Mouse (Mus musculus) MEL (cell line): ENCODE data around the gene Tjp3. TPM values are rescaled to one million over a fixed set of nuclear protein-coding genes. Genes with fewer than 3 reads are reported as not detected.

Experiments used
- DNase-seq: peaks from one replicate; pipeline ENCODE4 v3.0.0; 2011; ENCODE audit warnings: low read depth, low spot score
- H3K27ac ChIP-seq: 2 replicates; pipeline ENCODE4 v1.5.1; 2012; ENCODE audit warnings: low read depth, mild to moderate bottlenecking, control low read depth, low read length, moderate library complexity; ENCODE audit not compliant: control insufficient read depth
- H3K27me3 ChIP-seq, 2 experiments: fragments of 150-350 bp in 1 of 2; sonication (generic) in 1 of 2; 2 replicates each; pipeline ENCODE4 v1.6.1; 2012; ENCODE audit warnings: low read length in 2 of 2, mild to moderate bottlenecking in 2 of 2, improper control_type of control experiment in 1 of 2, moderate library complexity in 1 of 2; ENCODE audit not compliant: insufficient read depth in 2 of 2, control insufficient read depth in 1 of 2
- H3K36me3 ChIP-seq, 2 experiments: 2 replicates each; pipeline ENCODE4 v1.6.1; 2012 to 2014; ENCODE audit warnings: low read length in 2 of 2, improper control_type of control experiment in 1 of 2, inconsistent platforms in 1 of 2, mild to moderate bottlenecking in 1 of 2; ENCODE audit not compliant: insufficient read depth in 2 of 2, control insufficient read depth in 1 of 2
- H3K4me1 ChIP-seq, 2 experiments: fragments of 150-350 bp in 1 of 2; sonication (generic) in 1 of 2; 2 replicates each; pipeline ENCODE4 v1.6.1; 2012; ENCODE audit warnings: low read length in 2 of 2, improper control_type of control experiment in 1 of 2, mild to moderate bottlenecking in 1 of 2; ENCODE audit not compliant: insufficient read depth in 2 of 2, control insufficient read depth in 1 of 2
- H3K4me3 ChIP-seq, 2 experiments: fragments of 150-350 bp in 1 of 2; sonication (generic) in 1 of 2; 2 replicates each; pipeline ENCODE4 v1.5.1; 2012; ENCODE audit warnings: low read depth in 2 of 2, low read length in 2 of 2, mild to moderate bottlenecking in 2 of 2, moderate library complexity in 2 of 2, control low read depth in 1 of 2, improper control_type of control experiment in 1 of 2; ENCODE audit not compliant: control insufficient read depth in 1 of 2, insufficient read depth in 1 of 2
- H3K79me2 ChIP-seq: 2 replicates; pipeline ENCODE4 v1.6.1; 2012; ENCODE audit warnings: mild to moderate bottlenecking, low read length, moderate library complexity; ENCODE audit not compliant: control insufficient read depth, poor library complexity, insufficient read depth
- H3K9ac ChIP-seq: 2 replicates; pipeline ENCODE4 v1.6.1; 2012; ENCODE audit warnings: low read depth, mild to moderate bottlenecking, control low read depth, low read length, moderate library complexity; ENCODE audit not compliant: control insufficient read depth, poor library complexity, severe bottlenecking
- H3K9me3 ChIP-seq: fragments of 150-350 bp; sonication (generic); replicated peaks from 2 replicates; pipeline ENCODE4 v1.6.1; 2012; ENCODE audit warnings: mild to moderate bottlenecking, low read length, improper control_type of control experiment, moderate library complexity; ENCODE audit not compliant: insufficient read depth
- CHD1 ChIP-seq: IDR thresholded peaks from 2 replicates; pipeline ENCODE4 v1.6.1; 2012; ENCODE audit warnings: low read depth, mild to moderate bottlenecking, inconsistent platforms, low read length, improper control_type of control experiment
- CHD2 ChIP-seq: IDR thresholded peaks from 2 replicates; pipeline ENCODE4 v1.6.1; 2011; ENCODE audit warnings: low read length, improper control_type of control experiment
- ELF1 ChIP-seq: IDR thresholded peaks from 2 replicates; pipeline ENCODE4 v1.6.1; 2014; ENCODE audit warnings: low read depth, mild to moderate bottlenecking, inconsistent platforms, low read length, improper control_type of control experiment, moderate library complexity
- EP300 ChIP-seq, 2 experiments: IDR thresholded peaks; 2 replicates each; pipeline ENCODE4 v1.6.1; 2011; ENCODE audit warnings: improper control_type of control experiment in 2 of 2, low read length in 2 of 2, low read depth in 1 of 2, mild to moderate bottlenecking in 1 of 2
- GABPA ChIP-seq: IDR thresholded peaks from 2 replicates; pipeline ENCODE4 v1.6.1; 2012; ENCODE audit warnings: low read depth, mild to moderate bottlenecking, inconsistent platforms, low read length, improper control_type of control experiment, moderate library complexity
- HCFC1 ChIP-seq: IDR thresholded peaks from 2 replicates; pipeline ENCODE4 v1.6.1; 2012; ENCODE audit warnings: low read depth, mild to moderate bottlenecking, inconsistent platforms, low read length, improper control_type of control experiment, moderate library complexity
- KAT2A ChIP-seq: conservative IDR thresholded peaks from 2 replicates; pipeline ENCODE4 v1.6.1; 2012; ENCODE audit warnings: low read depth, low read length, improper control_type of control experiment, inconsistent platforms
- MAFK ChIP-seq: IDR thresholded peaks from 2 replicates; pipeline ENCODE4 v1.6.1; 2011; ENCODE audit warnings: low read depth, mild to moderate bottlenecking, low read length, improper control_type of control experiment, borderline replicate concordance
- MAX ChIP-seq: IDR thresholded peaks from 2 replicates; pipeline ENCODE4 v1.6.1; 2011; ENCODE audit warnings: low read length, improper control_type of control experiment
- MXI1 ChIP-seq: IDR thresholded peaks from 2 replicates; pipeline ENCODE4 v1.6.1; 2011; ENCODE audit warnings: mild to moderate bottlenecking, low read depth, low read length, improper control_type of control experiment
- NELFE ChIP-seq: IDR thresholded peaks from 2 replicates; pipeline ENCODE4 v1.6.1; 2011; ENCODE audit warnings: low read depth, low read length, improper control_type of control experiment
- RAD21 ChIP-seq: IDR thresholded peaks from 2 replicates; pipeline ENCODE4 v1.6.1; 2011; ENCODE audit warnings: mild to moderate bottlenecking, low read depth, low read length, improper control_type of control experiment
- SIN3A ChIP-seq: IDR thresholded peaks from 2 replicates; pipeline ENCODE4 v1.6.1; 2012; ENCODE audit warnings: low read length, improper control_type of control experiment, inconsistent platforms
- TBP ChIP-seq: IDR thresholded peaks from 2 replicates; pipeline ENCODE4 v1.8.0; 2011; ENCODE audit warnings: low read depth, low read length, improper control_type of control experiment
- USF1 ChIP-seq: IDR thresholded peaks from 2 replicates; pipeline ENCODE4 v1.6.1; 2014; ENCODE audit warnings: low read depth, mild to moderate bottlenecking, inconsistent platforms, low read length, improper control_type of control experiment, moderate library complexity
- USF2 ChIP-seq, 2 experiments: IDR thresholded peaks; 2 replicates each; pipeline ENCODE4 v1.6.1; 2011 to 2012; ENCODE audit warnings: improper control_type of control experiment in 2 of 2, low read length in 2 of 2, borderline replicate concordance in 1 of 2, inconsistent platforms in 1 of 2, low read depth in 1 of 2, mild to moderate bottlenecking in 1 of 2; ENCODE audit not compliant: insufficient read depth in 1 of 2
- ZMIZ1 ChIP-seq: IDR thresholded peaks from 2 replicates; pipeline ENCODE4 v1.6.1; 2012; ENCODE audit warnings: low read depth, mild to moderate bottlenecking, inconsistent platforms, low read length, improper control_type of control experiment, moderate library complexity
- ZNF384 ChIP-seq: IDR thresholded peaks from 2 replicates; pipeline ENCODE4 v1.6.1; 2012; ENCODE audit warnings: low read depth, mild to moderate bottlenecking, inconsistent platforms, low read length, improper control_type of control experiment
- polyA plus RNA-seq, 2 experiments: library from polyadenylated mRNA; stranded (reverse) in 1 of 2; unstranded in 1 of 2; fragments of >175 nt in 1 of 2; fragments of >200 nt in 1 of 2; gene quantifications; 2 replicates each; pipeline versions ENCODE4 v1.2.1 to v1.2.4; 2012; ENCODE audit warnings: low replicate concordance in 2 of 2, low read depth in 1 of 2; ENCODE audit not compliant: insufficient read length in 2 of 2, insufficient read depth in 1 of 2, missing spikeins in 1 of 2
- total RNA-seq: library from RNA; depleted of rRNA; stranded (reverse); fragments of 300-350 nt; gene quantifications from 2 replicates; pipeline ENCODE4 v1.2.3, GENCODE M21; 2012

The Tjp3 gene
- total and polyA plus RNA-seq, 3 experiments: 2.9 to 4.9 TPM; not detected in 1

GRCm38 (mm10) chr10:81336558-81336957, 45.2 kb upstream of the Tjp3 start:
- TF ChIP-seq MXI1 (no peak), RAD21 (no peak), ELF1 (no peak), CHD1 (no peak), NELFE (no peak)
- no peaks in the 10 kb centered on the region; a peak in 1 of 4 replicates for H3K27me3 ChIP-seq
- H3K27ac ChIP-seq: no peak overlapping the region
- no peak overlapping the region for H3K9ac ChIP-seq
- no peaks in the 10 kb centered on the region for H3K79me2 ChIP-seq
- no peaks in the 10 kb centered on the region for H3K9me3 ChIP-seq
- no peak for DNase-seq
- no peaks in the 10 kb centered on the region for H3K36me3 ChIP-seq
- H3K4me1 ChIP-seq: no peaks in the 10 kb centered on the region
- H3K4me3 ChIP-seq: no peak overlapping the region

GRCm38 (mm10) chr10:81335393-81336340, 44.3 kb upstream of the Tjp3 start:
- TF ChIP-seq HCFC1: no peak
- TF ChIP-seq ELF1: no peak
- TF ChIP-seq MAX: no peak
- no peak for TF ChIP-seq TBP
- no peak for TF ChIP-seq USF1
- no peak for TF ChIP-seq KAT2A
- TF ChIP-seq GABPA: no peak
- TF ChIP-seq SIN3A: no peak
- TF ChIP-seq ZNF384: no peak
- no peak for TF ChIP-seq CHD2
- TF ChIP-seq USF2 (IDR thresholded peaks at IDR 0.05; ENCODE audit: borderline replicate concordance in 1 of 2, insufficient read depth in 1 of 2, low read depth in 1 of 2, low read length in 2 of 2): no peak
- no peak for TF ChIP-seq MAFK
- TF ChIP-seq ZMIZ1: no peak
- no peak for TF ChIP-seq EP300 (IDR thresholded peaks at IDR 0.05; ENCODE audit: low read depth in 1 of 2, low read length in 2 of 2)
- H3K27me3 ChIP-seq: no peaks in the 10 kb centered on the region; a peak in 1 of 4 replicates

More at GRCm38 (mm10) chr10:81335393-81336340, 44.3 kb upstream of the Tjp3 start:
- no peaks in the 10 kb centered on the region for H3K79me2 ChIP-seq
- H3K36me3 ChIP-seq: no peaks in the 10 kb centered on the region
- no peaks in the 10 kb centered on the region for H3K4me1 ChIP-seq
- H3K9me3 ChIP-seq: no peaks in the 10 kb centered on the region
- no peak overlapping the region for H3K9ac ChIP-seq
- H3K4me3 ChIP-seq: no peak overlapping the region
- no peak overlapping the region for H3K27ac ChIP-seq
- no peak for DNase-seq
